Mouse (Mus musculus): ENCODE data around the gene Tinf2. TPM values are rescaled to one million over a fixed set of nuclear protein-coding genes. Genes with fewer than 3 reads are reported as not detected.

The Tinf2 gene
- 49.1 and 49.7 TPM in 2 replicates for polyA plus RNA-seq (2012; ENCODE audit: low replicate concordance)

DNA sequence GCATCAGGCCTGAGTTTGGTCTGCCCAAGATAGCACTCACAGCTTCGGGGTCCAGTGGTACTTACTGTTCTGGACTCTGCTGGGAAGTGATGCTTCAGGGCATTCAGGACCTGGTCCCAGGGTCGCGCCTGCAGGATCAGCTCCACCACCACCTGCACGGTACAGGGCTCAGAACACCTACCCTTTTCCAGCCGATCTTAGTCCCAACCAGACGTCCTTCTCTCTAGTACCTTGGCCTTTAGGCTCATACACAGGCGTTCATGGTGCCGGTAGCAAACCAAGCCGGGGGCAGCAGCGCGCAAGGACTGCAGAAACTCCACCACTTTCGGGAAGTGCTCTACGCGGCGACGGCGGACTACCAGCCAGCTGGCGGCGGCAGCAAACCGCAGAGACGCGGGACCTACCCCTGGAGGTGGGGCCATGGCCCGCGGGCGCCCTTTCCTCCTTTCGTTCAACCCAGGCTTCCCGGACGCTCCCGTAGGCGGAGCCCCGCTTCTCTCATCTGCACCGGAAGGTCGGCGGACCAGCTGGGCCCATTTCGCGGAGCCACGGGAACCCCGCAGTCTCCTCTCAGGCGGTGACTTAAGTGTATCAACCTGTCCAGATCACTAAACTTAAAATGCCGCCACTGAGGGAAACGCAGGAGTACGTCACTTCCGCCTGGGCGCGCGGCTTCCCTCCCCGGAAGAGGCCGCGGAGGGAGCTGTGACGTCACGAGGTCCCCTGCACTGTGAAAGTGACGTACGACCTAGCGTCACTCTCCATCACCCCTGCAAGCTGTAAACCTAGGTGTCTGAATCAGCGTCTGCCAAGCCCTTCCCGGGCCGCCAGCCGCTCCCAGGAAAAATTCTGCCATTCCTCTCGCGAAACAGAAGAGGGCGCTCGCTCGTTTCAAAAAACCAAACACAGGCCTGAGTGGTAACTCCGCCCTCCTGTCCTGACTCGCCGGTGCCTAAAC, at the start of gene Tinf2:
Gene Tinf2, minus strand, starts transcription at position 661 of the 958 bp plus-strand sequence.

DNA sequence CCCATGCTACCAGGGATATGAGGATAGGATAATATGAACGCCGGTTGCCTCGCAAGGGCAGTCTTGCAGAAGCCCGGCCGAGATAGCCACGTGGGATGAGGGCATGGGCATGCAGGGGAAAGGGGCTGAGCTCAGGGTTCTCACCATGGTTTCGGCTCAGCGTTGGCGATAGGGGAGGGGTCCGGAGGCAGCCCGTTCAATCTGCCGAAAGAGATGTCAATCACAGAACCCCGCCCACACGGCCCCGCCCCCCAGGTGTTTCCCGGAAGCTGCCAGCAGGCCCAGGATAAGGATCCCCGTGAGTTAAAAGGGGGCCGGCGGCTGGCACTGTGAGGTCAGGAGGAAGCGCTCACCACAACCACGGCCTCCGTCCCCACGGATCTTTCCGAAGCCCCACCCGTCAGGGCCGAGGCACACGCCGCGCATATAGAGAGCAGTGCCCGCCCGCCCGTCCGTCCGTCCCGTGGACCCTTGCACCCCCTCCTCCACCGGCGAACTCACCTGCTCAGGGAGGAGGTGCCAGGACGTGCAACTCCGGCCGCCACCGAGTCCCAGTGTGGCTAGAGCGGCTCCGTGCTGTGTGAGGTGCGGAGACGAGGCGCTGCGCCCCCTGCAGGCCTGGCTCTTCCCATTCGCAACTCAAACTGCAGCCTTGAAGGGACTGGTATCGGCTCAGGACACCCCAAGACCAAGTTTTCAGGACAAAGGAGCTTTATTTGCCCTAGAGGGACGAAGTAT, 40.2 kb upstream of the Tinf2 start, which contains the start of gene Rabggta:
Gene Rabggta, minus strand, starts transcription at position 564 of the 738 bp plus-strand sequence.

GRCm38 (mm10) chr14:55713729-55714122, 32.1 kb upstream of the Tinf2 start, which contains the start of gene Tgm1:
Gene Tgm1, minus strand, starts transcription at chr14:55713926.

DNA sequence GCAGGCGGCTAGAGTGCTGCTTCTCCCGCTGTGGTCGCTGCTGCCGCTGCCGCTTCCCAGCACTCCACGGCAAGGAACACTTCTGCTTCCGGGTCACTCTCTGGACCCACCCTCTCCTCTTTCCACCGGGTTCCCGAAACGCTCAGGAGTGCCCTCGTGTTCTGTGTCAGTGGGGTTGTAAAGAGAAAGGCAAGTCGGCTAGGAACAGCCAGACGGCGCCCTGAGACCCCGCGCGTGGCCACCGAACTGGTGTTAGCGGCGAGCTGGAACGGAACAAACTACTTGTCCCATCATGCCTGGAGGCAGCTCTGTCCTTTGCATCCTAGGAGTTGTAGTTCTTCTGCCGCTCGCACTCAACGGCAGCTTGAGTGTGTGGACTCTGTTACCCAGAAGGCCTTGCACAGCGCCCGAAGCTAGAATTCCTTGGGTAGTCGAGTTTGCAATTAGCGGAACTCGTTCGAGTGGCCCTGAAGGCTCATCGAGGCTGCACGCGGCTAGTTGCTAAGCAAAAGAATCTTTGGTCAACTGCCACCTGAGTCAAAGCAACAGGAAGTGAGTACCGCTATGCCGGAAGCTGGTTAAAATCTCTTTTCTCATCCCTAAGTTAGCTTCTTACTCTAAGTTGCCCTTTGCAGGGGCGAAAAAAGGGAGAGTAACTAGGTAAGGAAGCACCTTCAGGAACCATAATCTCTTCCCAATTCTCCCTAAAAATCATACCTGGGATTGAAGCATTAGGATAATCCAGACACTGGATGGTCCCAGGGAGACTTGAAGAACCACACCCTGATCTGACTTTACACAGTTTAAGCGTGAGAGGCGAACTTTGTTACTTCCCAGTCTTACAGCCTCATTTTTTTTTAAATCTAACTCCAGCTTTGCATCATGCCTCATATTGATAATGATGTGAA, 9.5 kb downstream of the Tinf2 start, which contains the start of the genes Gmpr2 and Nedd8:
Gene Gmpr2, plus strand, starts transcription at position 109 of the 908 bp plus-strand sequence.
Gene Nedd8, minus strand, starts transcription at position 292 of the 908 bp plus-strand sequence.

DNA sequence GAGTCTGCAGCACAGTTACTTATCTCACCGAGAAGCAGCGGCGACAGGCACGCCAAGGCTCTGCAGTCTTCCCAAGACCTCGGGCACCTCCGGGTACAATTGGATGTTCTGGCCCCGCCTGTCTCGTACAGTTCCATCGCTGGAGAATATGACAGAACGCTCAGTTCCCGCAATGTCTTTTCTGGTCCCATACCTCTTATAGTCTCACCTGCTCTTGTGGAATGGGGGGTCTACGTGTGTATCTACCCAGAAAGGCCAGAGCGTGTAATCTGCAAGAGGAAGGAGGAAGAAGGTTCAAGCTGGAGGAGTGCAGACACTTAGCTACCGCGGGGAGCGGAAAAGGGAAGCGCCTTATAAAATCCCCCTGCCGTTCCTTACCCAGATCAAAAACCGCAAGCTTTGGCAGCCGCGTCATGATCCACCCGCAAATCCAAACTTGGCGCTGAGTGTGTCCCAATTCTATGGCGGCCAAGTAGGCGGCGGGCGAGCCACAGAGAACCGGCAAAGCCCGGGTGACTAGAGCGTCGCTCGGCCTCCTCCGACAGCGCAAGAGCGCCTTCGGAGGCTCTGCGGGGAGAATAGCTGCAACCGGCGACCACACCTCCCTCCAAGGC, 21.6 kb downstream of the Tinf2 start, which contains the start of gene Mdp1:
Gene Mdp1, minus strand, starts transcription at position 549 of the 614 bp plus-strand sequence.

GRCm38 (mm10) chr14:55649884-55650283, 31.7 kb downstream of the Tinf2 start, which contains the start of gene Tssk4:
Gene Tssk4, plus strand, starts transcription at chr14:55650184.

GRCm38 (mm10) chr14:55643060-55643907, 38.3 kb downstream of the Tinf2 start, which contains the start of gene Tm9sf1:
Gene Tm9sf1, minus strand, starts transcription at chr14:55643806.

GRCm38 (mm10) chr14:55637795-55638194, 43.8 kb downstream of the Tinf2 start, which contains the start of gene Gm49378:
Gene Gm49378, minus strand, starts transcription at chr14:55637895.

DNA sequence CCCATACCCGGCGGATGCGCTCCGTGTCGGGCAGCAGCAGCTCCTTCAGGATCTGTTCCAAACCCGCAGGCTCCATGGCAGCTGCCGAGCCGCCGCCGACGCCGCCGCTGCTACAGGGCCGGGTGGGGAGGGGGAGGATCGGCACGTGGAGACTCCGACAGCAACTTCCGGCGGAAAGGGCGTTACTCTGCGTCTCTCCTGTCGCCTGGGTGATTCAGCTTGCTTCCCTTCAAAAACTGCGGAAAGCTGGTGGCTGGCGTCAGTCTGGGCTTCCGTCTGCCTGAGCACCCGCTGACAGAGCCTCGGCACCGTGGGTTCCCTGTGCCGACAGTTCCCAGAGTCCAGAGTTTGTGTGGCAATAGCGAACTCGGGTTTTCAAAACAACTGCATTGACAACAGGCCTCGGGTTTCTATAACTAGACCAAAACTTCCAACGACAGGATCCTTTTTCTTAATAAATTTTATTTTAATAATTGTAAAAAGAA, 46.1 kb downstream of the Tinf2 start, which contains the start of gene Ipo4:
Gene Ipo4, minus strand, starts transcription at position 435 of the 485 bp plus-strand sequence.

Other genes starting within 250 kb of the Tinf2 start
- 56.4 and 85.0 TPM in 2 replicates for gene Dhrs4, start 203.1 kb downstream of the Tinf2 start, polyA plus RNA-seq (2012; ENCODE audit: low replicate concordance)
- 6.0 and 15.4 TPM in 2 replicates for gene Carmil3, start 191.2 kb downstream of the Tinf2 start, polyA plus RNA-seq (2012; ENCODE audit: low replicate concordance)
- not detected in 2 replicates for gene Cpne6, start 171.4 kb downstream of the Tinf2 start, polyA plus RNA-seq (2012; ENCODE audit: low replicate concordance)
- gene Nrl, start 156.8 kb downstream of the Tinf2 start, polyA plus RNA-seq (2012; ENCODE audit: low replicate concordance), result 0.41 and 0.62 TPM in 2 replicates
- 116 and 171 TPM in 2 replicates for gene Pck2, start 141.6 kb downstream of the Tinf2 start, polyA plus RNA-seq (2012; ENCODE audit: low replicate concordance)
- gene Dcaf11, start 121.8 kb downstream of the Tinf2 start, polyA plus RNA-seq (2012; ENCODE audit: low replicate concordance), result 26.0 and 50.2 TPM in 2 replicates
- 0.97 and 1.7 TPM in 2 replicates for gene A730061H03Rik, start 121.4 kb downstream of the Tinf2 start, polyA plus RNA-seq (2012; ENCODE audit: low replicate concordance)
- not detected in 2 replicates for gene Fitm1, start 106.2 kb downstream of the Tinf2 start, polyA plus RNA-seq (2012; ENCODE audit: low replicate concordance)
- gene Psme1, start 103.7 kb downstream of the Tinf2 start, polyA plus RNA-seq (2012; ENCODE audit: low replicate concordance), result 69.7 and 113 TPM in 2 replicates
- 25.0 and 35.4 TPM in 2 replicates for gene Emc9, start 96.5 kb downstream of the Tinf2 start, polyA plus RNA-seq (2012; ENCODE audit: low replicate concordance)
- gene Psme2, start 90.7 kb downstream of the Tinf2 start, polyA plus RNA-seq (2012; ENCODE audit: low replicate concordance), result 21.1 and 39.3 TPM in 2 replicates
- 31.7 and 39.6 TPM in 2 replicates for gene Rnf31, start 90.1 kb downstream of the Tinf2 start, polyA plus RNA-seq (2012; ENCODE audit: low replicate concordance)
- gene Irf9, start 78.2 kb downstream of the Tinf2 start, polyA plus RNA-seq (2012; ENCODE audit: low replicate concordance), result 22.2 and 204 TPM in 2 replicates
- 7.8 and 19.7 TPM in 2 replicates for gene Rec8, start 63.8 kb downstream of the Tinf2 start, polyA plus RNA-seq (2012; ENCODE audit: low replicate concordance)
- gene Ipo4, start 45.9 kb downstream of the Tinf2 start, polyA plus RNA-seq (2012; ENCODE audit: low replicate concordance), result 18.3 and 108 TPM in 2 replicates
- gene Gm49378, start 43.9 kb downstream of the Tinf2 start, polyA plus RNA-seq (2012; ENCODE audit: low replicate concordance), result 18.9 TPM in 1 of 2 replicates, not detected in the other
- 20.7 and 31.5 TPM in 2 replicates for gene Tm9sf1, start 38.0 kb downstream of the Tinf2 start, polyA plus RNA-seq (2012; ENCODE audit: low replicate concordance)
- gene Tssk4, start 31.6 kb downstream of the Tinf2 start, polyA plus RNA-seq (2012; ENCODE audit: low replicate concordance), result 0.41 TPM in 1 of 2 replicates, not detected in the other
- gene Mdp1, start 21.3 kb downstream of the Tinf2 start, polyA plus RNA-seq (2012; ENCODE audit: low replicate concordance), result 11.3 and 12.5 TPM in 2 replicates
- gene Gmpr2, start 9.9 kb downstream of the Tinf2 start, polyA plus RNA-seq (2012; ENCODE audit: low replicate concordance), result 3.1 and 25.0 TPM in 2 replicates
- gene Nedd8, start 9.7 kb downstream of the Tinf2 start, polyA plus RNA-seq (2012; ENCODE audit: low replicate concordance), result 32.6 and 33.7 TPM in 2 replicates
- gene Tgm1, start 32.1 kb upstream of the Tinf2 start, polyA plus RNA-seq (2012; ENCODE audit: low replicate concordance), result 4.5 and 11.0 TPM in 2 replicates
- gene Rabggta, start 40.4 kb upstream of the Tinf2 start, polyA plus RNA-seq (2012; ENCODE audit: low replicate concordance), result 8.7 and 22.8 TPM in 2 replicates
- 4.0 and 4.2 TPM in 2 replicates for gene Dhrs1, start 63.9 kb upstream of the Tinf2 start, polyA plus RNA-seq (2012; ENCODE audit: low replicate concordance)
- 57.8 and 83.1 TPM in 2 replicates for gene Nop9, start 63.9 kb upstream of the Tinf2 start, polyA plus RNA-seq (2012; ENCODE audit: low replicate concordance)
- not detected in 2 replicates for gene Cideb, start 76.6 kb upstream of the Tinf2 start, polyA plus RNA-seq (2012; ENCODE audit: low replicate concordance)
- gene Ltb4r2, start 79.6 kb upstream of the Tinf2 start, polyA plus RNA-seq (2012; ENCODE audit: low replicate concordance), result 0.20 TPM in 1 of 2 replicates, not detected in the other
- gene Ltb4r1, start 84.1 kb upstream of the Tinf2 start, polyA plus RNA-seq (2012; ENCODE audit: low replicate concordance), result 1.1 and 3.8 TPM in 2 replicates
- gene Adcy4, start 102.3 kb upstream of the Tinf2 start, polyA plus RNA-seq (2012; ENCODE audit: low replicate concordance), result 1.5 and 1.8 TPM in 2 replicates
- gene Ripk3, start 107.0 kb upstream of the Tinf2 start, polyA plus RNA-seq (2012; ENCODE audit: low replicate concordance), result 54.1 and 55.8 TPM in 2 replicates
- gene Nfatc4, start 141.3 kb upstream of the Tinf2 start, polyA plus RNA-seq (2012; ENCODE audit: low replicate concordance), result 0.20 and 0.88 TPM in 2 replicates
- gene Nynrin, start 172.2 kb upstream of the Tinf2 start, polyA plus RNA-seq (2012; ENCODE audit: low replicate concordance), result 0.07 and 0.18 TPM in 2 replicates
- gene Cbln3, start 202.6 kb upstream of the Tinf2 start, polyA plus RNA-seq (2012; ENCODE audit: low replicate concordance), result not detected in 2 replicates
- gene Khnyn, start 203.1 kb upstream of the Tinf2 start, polyA plus RNA-seq (2012; ENCODE audit: low replicate concordance), result 8.0 and 11.3 TPM in 2 replicates
- 7.5 and 10.8 TPM in 2 replicates for gene Sdr39u1, start 218.5 kb upstream of the Tinf2 start, polyA plus RNA-seq (2012; ENCODE audit: low replicate concordance)